Comparison of ENCODE assay signal across 7 mouse cellular contexts in the genomic region with DNA sequence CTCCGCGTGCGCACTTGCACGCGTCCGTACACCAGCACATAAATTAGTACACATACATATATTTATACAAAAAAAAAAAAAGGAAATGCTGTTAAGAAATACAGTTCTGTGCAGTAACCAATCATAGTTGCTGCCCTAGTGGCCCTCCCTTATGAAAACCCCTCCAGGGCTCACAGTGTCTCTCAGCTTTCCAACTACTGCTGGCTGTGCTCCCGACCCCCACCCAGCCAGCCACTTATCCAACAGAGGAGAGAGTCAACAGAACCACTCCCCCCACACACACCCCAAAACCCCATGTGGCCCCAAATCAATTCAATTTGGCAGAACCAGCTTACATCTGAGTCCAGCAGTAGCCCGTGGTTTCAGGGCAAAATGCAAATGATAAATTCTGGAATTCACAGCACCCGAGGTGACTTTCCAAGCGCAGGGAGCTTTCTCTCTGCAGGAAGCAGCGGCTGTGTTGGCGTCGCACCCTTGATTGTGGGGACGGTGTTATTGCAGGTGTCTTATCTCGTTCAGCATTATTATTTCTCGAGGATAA. TPM values are rescaled to one million over a fixed set of nuclear protein-coding genes. Genes with fewer than 3 reads are reported as not detected.
DNase-seq lines count a peak whose midpoint lies in the region; ATAC-seq and TF ChIP-seq lines count a peak whose summit lies in the region.

No protein-coding gene starts in this region.

- H3K9me3 ChIP-seq in liver, embryonic 12.5 days (replicated peaks) = no peaks in the 10 kb centered on the region
- H3K9me3 ChIP-seq in forebrain, embryonic 16.5 days (ENCODE audit: control insufficient read depth, low read length) = no peaks in the 10 kb centered on the region
- H3K9me3 ChIP-seq in limb, embryonic 12.5 days = no peaks in the 10 kb centered on the region
- H3K9me3 ChIP-seq in stomach, embryonic 14.5 days (ENCODE audit: control insufficient read depth, low read depth, low read length) = no peaks in the 10 kb centered on the region

- no peak overlapping the region for H3K4me3 ChIP-seq in liver, adult 2 months (ENCODE audit: insufficient read depth, low read depth, low read length)
- no peak overlapping the region for H3K4me3 ChIP-seq in liver, embryonic 12.5 days
- no peak overlapping the region for H3K4me3 ChIP-seq in forebrain, embryonic 16.5 days (replicated peaks; ENCODE audit: low read length)
- H3K4me3 ChIP-seq in limb, embryonic 12.5 days (replicated peaks) = 0 out of 2 replicates have a peak overlapping the region, but pooled peaks have one; percentile 9
- H3K4me3 ChIP-seq in stomach, embryonic 14.5 days (ENCODE audit: low read depth, low read length) = no peak overlapping the region

- DNase-seq in liver, adult 2 months (ENCODE audit: extremely low read depth, low read depth, low spot score) = peak; percentile 27
- no peak for DNase-seq in cerebellum, adult 11 months

- peaks cover 2% of the 10 kb centered on the region; the same call in 1 of the 2 replicates for H3K27me3 ChIP-seq in liver, adult 2 months (ENCODE audit: control insufficient read depth, insufficient read depth, low read length)
- peaks cover 88% of the 10 kb centered on the region for H3K27me3 ChIP-seq in liver, embryonic 12.5 days (replicated peaks)
- no peaks in the 10 kb centered on the region for H3K27me3 ChIP-seq in forebrain, embryonic 16.5 days (replicated peaks; ENCODE audit: control insufficient read depth, insufficient read depth, low read length)
- peaks cover 49% of the 10 kb centered on the region for H3K27me3 ChIP-seq in limb, embryonic 12.5 days
- peaks cover 8% of the 10 kb centered on the region; the same call in 1 of the 2 replicates for H3K27me3 ChIP-seq in stomach, embryonic 14.5 days (ENCODE audit: control insufficient read depth, insufficient read depth, low read length)

- no peak overlapping the region for H3K4me2 ChIP-seq in liver, embryonic 12.5 days
- peak overlapping the region; percentile 21; the same call in 1 of the 2 replicates for H3K4me2 ChIP-seq in forebrain, embryonic 16.5 days (ENCODE audit: low read length)
- peak overlapping the region; percentile 45 for H3K4me2 ChIP-seq in limb, embryonic 12.5 days
- H3K4me2 ChIP-seq in stomach, embryonic 14.5 days (replicated peaks; ENCODE audit: low read depth, low read length) = peak overlapping the region; percentile 31

- peaks cover 9% of the 10 kb centered on the region for H3K4me1 ChIP-seq in liver, adult 2 months (ENCODE audit: control insufficient read depth, insufficient read depth, low read length)
- H3K4me1 ChIP-seq in liver, embryonic 12.5 days = peaks cover 6% of the 10 kb centered on the region; the same call in 1 of the 2 replicates
- H3K4me1 ChIP-seq in forebrain, embryonic 16.5 days (replicated peaks; ENCODE audit: control insufficient read depth, insufficient read depth, low read length) = peaks cover 26% of the 10 kb centered on the region
- peaks cover 44% of the 10 kb centered on the region for H3K4me1 ChIP-seq in limb, embryonic 12.5 days (replicated peaks)
- peaks cover 29% of the 10 kb centered on the region for H3K4me1 ChIP-seq in stomach, embryonic 14.5 days (ENCODE audit: control insufficient read depth, insufficient read depth, low read length)

- TF ChIP-seq CTCF in liver, adult 2 months (IDR thresholded peaks at IDR 0.05; ENCODE audit: low read depth, low read length) = no peak

- H3K27ac ChIP-seq in liver, adult 2 months (replicated peaks; ENCODE audit: insufficient read depth, low read depth, low read length) = no peak overlapping the region
- no peak overlapping the region for H3K27ac ChIP-seq in liver, embryonic 12.5 days
- no peak overlapping the region for H3K27ac ChIP-seq in forebrain, embryonic 16.5 days (ENCODE audit: low read length)
- H3K27ac ChIP-seq in limb, embryonic 12.5 days = 0 out of 2 replicates have a peak overlapping the region, but pooled peaks have one; percentile 54
- H3K27ac ChIP-seq in stomach, embryonic 14.5 days (ENCODE audit: low read length) = no peak overlapping the region

- 20% methylated on average over 16 of the region's 16 CpGs for WGBS in liver, adult 2 months
- WGBS in liver, embryonic 12.5 days (ENCODE audit: insufficient replicate concordance) = 18% methylated on average over 16 of the region's 16 CpGs
- 21% methylated on average over 16 of the region's 16 CpGs for WGBS in forebrain, embryonic 16.5 days
- 23% methylated on average over 16 of the region's 16 CpGs for WGBS in limb, embryonic 12.5 days
- WGBS in stomach, embryonic 14.5 days = 17% methylated on average over 16 of the region's 16 CpGs

- no peak for TF ChIP-seq POLR2A in liver, adult 2 months (IDR thresholded peaks at IDR 0.05; ENCODE audit: extremely low read depth, insufficient read depth, low read length)

- no peaks in the 10 kb centered on the region for H3K79me2 ChIP-seq in liver, adult 2 months (ENCODE audit: control insufficient read depth, insufficient read depth, low read length)

- ATAC-seq in liver, embryonic 12.5 days = no peak
- ATAC-seq in forebrain, embryonic 16.5 days = peak; percentile 18; the same call in 1 of the 2 replicates
- ATAC-seq in limb, embryonic 12.5 days (ENCODE audit: insufficient number of reproducible peaks, insufficient read depth, low FRiP score, low TSS enrichment, low read depth) = no peak
- no peak for ATAC-seq in stomach, embryonic 14.5 days (ENCODE audit: insufficient number of reproducible peaks, insufficient read depth, low FRiP score, low read depth)
- ATAC-seq in activated CD4-positive, CD25-positive, alpha-beta regulatory T cell, adult 4 months = no peak

- no peak overlapping the region for H3K9ac ChIP-seq in liver, adult 2 months (ENCODE audit: low read depth, low read length)
- no peak overlapping the region for H3K9ac ChIP-seq in liver, embryonic 12.5 days
- H3K9ac ChIP-seq in forebrain, embryonic 16.5 days (replicated peaks; ENCODE audit: low read depth, low read length) = 0 out of 2 replicates have a peak overlapping the region, but pooled peaks have one; percentile 26
- H3K9ac ChIP-seq in limb, embryonic 12.5 days (replicated peaks) = no peak overlapping the region; the same call in 1 of the 2 replicates
- no peak overlapping the region for H3K9ac ChIP-seq in stomach, embryonic 14.5 days (replicated peaks; ENCODE audit: low read depth, low read length)

- H3K36me3 ChIP-seq in liver, adult 2 months (ENCODE audit: control insufficient read depth, insufficient read depth, low read length) = no peaks in the 10 kb centered on the region
- H3K36me3 ChIP-seq in liver, embryonic 12.5 days = no peaks in the 10 kb centered on the region
- no peaks in the 10 kb centered on the region for H3K36me3 ChIP-seq in forebrain, embryonic 16.5 days (ENCODE audit: control insufficient read depth, insufficient read depth)
- no peaks in the 10 kb centered on the region for H3K36me3 ChIP-seq in limb, embryonic 12.5 days
- no peaks in the 10 kb centered on the region for H3K36me3 ChIP-seq in stomach, embryonic 14.5 days (ENCODE audit: control insufficient read depth, insufficient read depth, low read length)

RNA-seq across cellular contexts. Expression of gene Tnrc6c, which starts 36.7 kb away (rescaled TPM):
- total RNA-seq in liver, adult 2 months (2014; rRNA removed) = 6.3 and 8.3 TPM in 2 replicates
- polyA plus RNA-seq in liver, adult 2 months (2012; rRNA removed) = 4.1 and 5.7 TPM in 2 replicates
- polyA plus RNA-seq in liver, embryonic 12.5 days (2016; fragmentation: Nextera tagmentation; extraction: Ambion mirVana) = 4.7 and 4.8 TPM in 2 replicates
- 28.0 and 29.7 TPM in 2 replicates for polyA plus RNA-seq in forebrain, embryonic 16.5 days (2015; fragmentation: Nextera tagmentation; extraction: Ambion mirVana)
- 20.0 and 22.6 TPM in 2 replicates for polyA plus RNA-seq in limb, embryonic 12.5 days (2016; fragmentation: Nextera tagmentation; extraction: Ambion mirVana)
- polyA plus RNA-seq in stomach, embryonic 14.5 days (2014; fragmentation: Nextera tagmentation; extraction: Ambion mirVana) = 15.5 TPM in 2 replicates
- polyA plus RNA-seq in activated CD4-positive, CD25-positive, alpha-beta regulatory T cell, adult 4 months (2017; shearing (Covaris generic)) = 10 to 100 TPM; 14.3 to 16.8 TPM
